Comparison of ENCODE assay signal across 8 mouse cellular contexts in genomic region chr10:23449860-23450646, GRCm38 (mm10).
DNase-seq lines count a peak whose midpoint lies in the region; ATAC-seq and TF ChIP-seq lines count a peak whose summit lies in the region.
"Had no signal": no experiment of that assay in that cellular context is flagged by ENCODE, and none has a peak within 500 bp of the region (broad histone marks: within the 10 kb centered on the region; RNA-seq: fewer than 3 reads in every experiment).

No protein-coding gene starts in this region.

- no peak overlapping the region for H3K9ac ChIP-seq in midbrain, embryonic 11.5 days (ENCODE audit: low read length)
- no peak overlapping the region for H3K9ac ChIP-seq in forebrain, postnatal 0 days
- H3K9ac ChIP-seq in limb, embryonic 12.5 days (replicated peaks) = no peak overlapping the region

- H3K4me3 ChIP-seq in midbrain, embryonic 10.5 days = no peak overlapping the region; the same call in 1 of the 2 replicates
- no peak overlapping the region for H3K4me3 ChIP-seq in midbrain, embryonic 11.5 days (ENCODE audit: low read depth, low read length)
- no peak overlapping the region for H3K4me3 ChIP-seq in forebrain, postnatal 0 days (ENCODE audit: low read depth, low read length)
- H3K4me3 ChIP-seq in limb, embryonic 12.5 days (replicated peaks) = no peak overlapping the region
- H3K4me3 ChIP-seq: megakaryocyte, embryonic 14.5 days had no signal

- H3K9me3 ChIP-seq in midbrain, embryonic 10.5 days (replicated peaks) = no peaks in the 10 kb centered on the region
- no peaks in the 10 kb centered on the region for H3K9me3 ChIP-seq in midbrain, embryonic 11.5 days (ENCODE audit: control insufficient read depth, low read length)
- no peaks in the 10 kb centered on the region for H3K9me3 ChIP-seq in forebrain, postnatal 0 days (ENCODE audit: low read length)
- no peaks in the 10 kb centered on the region for H3K9me3 ChIP-seq in limb, embryonic 12.5 days

- peak overlapping the region; percentile 42; the same call in 1 of the 2 replicates for H3K27ac ChIP-seq in midbrain, embryonic 10.5 days (replicated peaks)
- no peak overlapping the region for H3K27ac ChIP-seq in midbrain, embryonic 11.5 days (ENCODE audit: low read depth, low read length)
- H3K27ac ChIP-seq in forebrain, postnatal 0 days (ENCODE audit: low read depth, low read length) = no peak overlapping the region
- peak overlapping the region; percentile 30 for H3K27ac ChIP-seq in limb, embryonic 12.5 days

- ATAC-seq in midbrain, embryonic 11.5 days (ENCODE audit: low FRiP score) = no peak
- ATAC-seq in forebrain, postnatal 0 days = no peak
- no peak for ATAC-seq in limb, embryonic 12.5 days (ENCODE audit: insufficient number of reproducible peaks, insufficient read depth, low FRiP score, low TSS enrichment, low read depth)

- H3K36me3 ChIP-seq in midbrain, embryonic 10.5 days = no peaks in the 10 kb centered on the region
- no peaks in the 10 kb centered on the region for H3K36me3 ChIP-seq in midbrain, embryonic 11.5 days (ENCODE audit: control insufficient read depth, insufficient read depth, low read length)
- no peaks in the 10 kb centered on the region for H3K36me3 ChIP-seq in forebrain, postnatal 0 days (ENCODE audit: insufficient read depth)
- H3K36me3 ChIP-seq in limb, embryonic 12.5 days = no peaks in the 10 kb centered on the region

- 87% methylated on average over 19 of the region's 19 CpGs for WGBS in midbrain, embryonic 10.5 days
- WGBS in midbrain, embryonic 11.5 days = 88% methylated on average over 19 of the region's 19 CpGs
- 74% methylated on average over 19 of the region's 19 CpGs for WGBS in forebrain, postnatal 0 days
- 29% methylated on average over 19 of the region's 19 CpGs for WGBS in limb, embryonic 12.5 days

- no peaks in the 10 kb centered on the region for H3K27me3 ChIP-seq in midbrain, embryonic 10.5 days (ENCODE audit: low read depth, poor library complexity, severe bottlenecking)
- H3K27me3 ChIP-seq in midbrain, embryonic 11.5 days (ENCODE audit: control insufficient read depth, insufficient read depth, low read length) = no peaks in the 10 kb centered on the region
- no peaks in the 10 kb centered on the region for H3K27me3 ChIP-seq in forebrain, postnatal 0 days (ENCODE audit: insufficient read depth, low read length)
- no peaks in the 10 kb centered on the region for H3K27me3 ChIP-seq in limb, embryonic 12.5 days
- H3K27me3 ChIP-seq: megakaryocyte, embryonic 14.5 days had no signal

- peaks cover 14% of the 10 kb centered on the region for H3K4me1 ChIP-seq in midbrain, embryonic 10.5 days
- H3K4me1 ChIP-seq in midbrain, embryonic 11.5 days (ENCODE audit: control insufficient read depth, insufficient read depth, low read length) = peaks cover 4% of the 10 kb centered on the region; the same call in 1 of the 2 replicates
- no peaks in the 10 kb centered on the region for H3K4me1 ChIP-seq in forebrain, postnatal 0 days (ENCODE audit: insufficient read depth)
- peaks cover 24% of the 10 kb centered on the region for H3K4me1 ChIP-seq in limb, embryonic 12.5 days (replicated peaks)
- H3K4me1 ChIP-seq: megakaryocyte, embryonic 14.5 days had no signal

- H3K4me2 ChIP-seq in midbrain, embryonic 11.5 days = no peak overlapping the region; the same call in 1 of the 2 replicates
- H3K4me2 ChIP-seq in forebrain, postnatal 0 days (ENCODE audit: low read depth) = peak overlapping the region; percentile 3; the same call in 1 of the 2 replicates
- H3K4me2 ChIP-seq in limb, embryonic 12.5 days = peak overlapping the region; percentile 41

- no peak for TF ChIP-seq CTCF in forebrain, postnatal 0 days (IDR thresholded peaks at IDR 0.05; ENCODE audit: low read depth)

- DNase-seq in midbrain, embryonic 10.5 days (ENCODE audit: low spot score) = no peak
- no peak for DNase-seq in midbrain, embryonic 11.5 days (ENCODE audit: low spot score, missing footprints)
- no peak for DNase-seq in forebrain, postnatal 0 days
- no peak for DNase-seq in frontal cortex, postnatal 36 days (ENCODE audit: low spot score in 2 of 2)
- DNase-seq in spleen, postnatal 36 days (ENCODE audit: low spot score in 2 of 2) = no peak
- DNase-seq in adrenal gland, adult 2 months = no peak

Comparison
In these comparisons a context has a peak if more than half of its experiments do, and no peak if none do; other contexts are left out.
1. H3K27ac ChIP-seq: peak in midbrain, embryonic 10.5 days (single experiment) and limb, embryonic 12.5 days (single experiment); none in midbrain, embryonic 11.5 days (single experiment) and forebrain, postnatal 0 days (single experiment).